Mouse (Mus musculus): ENCODE data around the gene Gm4924. TPM values are rescaled to one million over a fixed set of nuclear protein-coding genes. Genes with fewer than 3 reads are reported as not detected.

Gene Gm4924
- 1 to 10 TPM; 1.7 to 1.9 TPM for total RNA-seq (2021)
- long read RNA-seq, experiment 1, partial matches to known transcripts: 1 of 1 reads
- long read RNA-seq, experiment 1, other reads (novel, unspliced or antisense): 0 of 1 reads
- long read RNA-seq, experiment 2: 0 reads

DNA sequence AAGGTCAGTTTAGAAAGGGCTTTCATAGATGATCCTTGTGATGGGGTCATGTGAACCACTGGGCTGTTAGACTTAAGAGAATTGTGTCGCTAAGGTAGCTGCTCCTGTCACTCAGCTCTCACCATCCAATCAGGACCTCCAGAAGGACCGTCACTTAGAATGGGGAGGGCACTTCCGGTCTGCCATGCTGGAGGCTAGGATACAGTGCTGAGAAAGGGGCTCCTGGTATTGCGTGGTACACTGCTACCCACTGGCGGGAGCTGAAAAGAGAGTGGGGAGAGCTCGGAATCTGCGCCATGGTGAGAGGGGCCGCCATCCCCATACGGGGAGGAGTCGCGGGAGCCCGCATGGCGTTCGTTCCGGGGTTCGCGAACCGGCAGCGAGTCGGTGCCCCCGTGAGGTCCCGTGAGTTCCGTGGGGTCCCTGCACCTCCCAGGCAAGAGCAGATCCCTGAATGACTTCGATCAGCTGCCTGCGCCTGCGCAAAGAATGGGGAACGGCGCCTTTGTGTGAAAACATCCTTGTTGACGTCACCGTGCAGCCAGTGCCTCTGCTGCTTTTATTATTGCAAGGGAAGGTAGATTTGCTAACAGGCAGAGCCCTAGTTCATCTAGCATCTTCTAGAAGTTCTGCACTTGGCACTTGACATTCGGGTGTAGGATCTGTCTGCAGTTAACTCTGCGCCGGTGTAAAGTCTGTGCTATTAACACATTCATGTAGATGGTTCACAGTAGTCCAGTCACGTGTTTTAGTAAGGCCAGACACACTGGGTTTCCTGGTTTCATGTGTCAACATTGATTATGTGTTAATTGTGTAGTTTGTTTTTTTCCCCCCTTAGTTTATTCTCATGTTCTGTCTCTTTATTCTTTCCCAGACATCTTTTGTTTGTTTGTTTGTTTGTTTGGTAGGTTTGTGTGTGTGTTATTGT, at the start of gene Gm4924:
Gene Gm4924 (plus strand): TSS at position 173 of the 928 bp plus-strand sequence.
- peak; percentile 87 to 89 for DNase-seq

DNA sequence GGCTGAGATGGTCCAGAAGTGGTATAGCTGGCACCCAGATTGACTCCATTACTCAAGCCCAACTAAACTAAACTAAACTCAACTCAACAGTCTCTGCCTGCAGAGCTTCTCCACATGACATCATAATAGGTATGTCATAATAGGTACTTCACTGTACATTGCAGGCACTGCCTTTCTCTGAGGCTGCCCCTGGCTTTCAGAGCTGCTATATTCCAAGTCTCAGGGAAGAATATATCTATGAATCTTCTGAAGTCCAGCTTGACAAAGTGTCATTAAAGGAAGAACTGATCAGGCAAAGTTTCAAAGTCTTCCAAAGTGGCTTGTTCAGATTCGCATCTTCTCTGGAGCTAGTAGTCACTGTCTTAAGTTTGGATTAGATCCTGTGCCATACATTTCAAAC, 37.6 kb upstream of the Gm4924 start, which contains the start of gene 4932415D10Rik:
Gene 4932415D10Rik (minus strand): TSS at position 101 of the 400 bp plus-strand sequence.
- no peak for DNase-seq

DNA sequence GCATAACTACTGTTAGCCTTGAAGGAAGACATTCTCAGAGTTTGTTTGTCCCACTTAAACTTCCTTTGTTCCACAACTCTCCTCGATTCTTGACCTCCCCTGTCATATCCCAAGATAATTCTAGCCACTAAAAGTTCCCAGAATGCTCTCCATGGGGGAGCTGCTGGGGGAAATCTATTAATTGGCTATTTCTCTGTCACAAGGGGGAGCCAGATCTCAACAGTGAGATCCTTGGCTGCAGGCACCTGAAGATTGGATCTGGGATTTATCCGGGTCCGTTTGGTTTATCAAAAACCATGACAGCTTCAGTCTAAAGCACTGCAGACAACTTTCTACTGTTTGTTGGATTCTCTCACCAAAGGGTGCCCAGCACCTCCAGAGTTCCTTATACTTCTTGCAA, 33.9 kb upstream of the Gm4924 start:
- peak; percentile 1 to 3 for DNase-seq

DNA sequence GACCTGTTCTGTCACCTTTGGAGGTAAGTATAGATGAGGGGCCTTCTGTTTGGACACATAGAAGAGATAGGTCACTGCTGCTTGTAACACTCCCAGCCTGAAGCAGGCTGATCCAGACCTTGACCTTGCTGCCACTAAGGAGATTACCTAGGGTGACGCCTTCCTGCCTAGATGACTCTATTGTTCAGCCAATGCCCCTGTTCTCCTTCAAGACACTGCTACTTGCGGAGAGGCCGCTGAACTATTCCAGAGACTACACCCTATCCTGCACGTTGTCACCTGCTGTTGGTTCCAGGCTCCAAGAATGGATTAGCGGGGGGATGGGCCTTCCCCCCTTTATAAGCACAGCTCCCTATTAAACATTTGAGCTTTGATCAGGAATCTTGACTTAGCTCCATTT, 24.2 kb upstream of the Gm4924 start:
- no peak for DNase-seq

DNA sequence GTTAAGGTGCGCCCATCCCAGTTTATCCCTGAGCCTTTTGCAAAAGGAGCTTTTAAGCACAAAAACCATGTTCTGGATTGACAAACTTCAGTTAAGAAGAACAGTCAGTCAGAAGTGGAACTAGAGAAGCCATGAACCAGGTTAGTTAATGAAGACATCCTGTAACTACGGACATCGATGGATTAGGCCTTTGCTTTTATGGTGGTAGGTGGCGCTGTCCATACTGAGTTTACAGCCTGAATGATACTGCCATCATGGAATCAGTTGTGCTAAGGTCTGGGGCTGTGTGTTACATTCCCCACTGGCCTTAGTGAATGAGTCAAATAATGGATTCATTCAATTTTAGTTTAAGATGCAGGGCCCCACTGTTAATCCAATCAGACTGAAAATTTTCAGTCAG, 1.3 kb downstream of the Gm4924 start:
- DNase-seq: no peak

DNA sequence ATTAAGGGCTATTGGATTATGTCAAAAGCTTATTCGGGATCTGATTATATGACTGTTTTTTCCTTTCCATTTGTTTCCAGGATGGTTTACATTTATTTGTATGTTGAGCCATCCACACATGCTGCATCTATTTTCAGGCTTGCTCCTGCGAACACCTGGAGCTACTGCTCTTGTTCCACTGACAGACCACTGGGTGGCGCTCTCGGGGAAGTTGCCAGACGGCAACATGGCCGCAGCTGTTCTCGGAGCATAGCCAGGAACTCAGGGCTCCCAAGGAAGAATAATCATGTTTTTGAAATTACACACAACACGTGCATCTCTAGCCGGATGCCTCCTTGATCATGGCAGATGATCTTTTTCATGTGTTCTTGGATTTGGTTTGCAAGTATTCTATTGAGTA, 7.9 kb downstream of the Gm4924 start:
- DNase-seq: no peak

DNA sequence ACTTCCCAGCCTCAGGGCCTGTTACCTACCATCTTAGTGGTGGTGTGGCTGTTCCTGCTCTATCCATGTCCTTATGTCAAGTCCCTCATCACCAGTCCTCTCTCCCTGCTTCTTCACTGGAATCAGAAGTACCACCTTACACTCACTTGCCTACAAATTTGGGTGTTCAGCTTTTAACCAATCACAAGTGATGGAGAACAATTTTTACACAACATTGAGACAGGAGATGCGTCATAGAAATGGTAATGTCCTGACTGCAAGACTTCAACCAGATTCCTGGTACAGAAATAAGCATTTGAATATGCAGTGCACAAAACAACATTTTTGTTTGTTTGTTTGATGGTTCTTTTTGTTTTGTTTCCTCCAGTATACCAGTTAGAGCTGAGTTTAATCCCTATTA, 28.9 kb downstream of the Gm4924 start:
- no peak for DNase-seq

GRCm38 (mm10) chr10:82409511-82409910, 55.5 kb downstream of the Gm4924 start:
- DNase-seq: no peak

GRCm38 (mm10) chr10:82423631-82424030, 69.6 kb downstream of the Gm4924 start:
- DNase-seq: no peak

Other genes with a start within 250 kb of the Gm4924 start
- 1 to 10 TPM; 2.0 to 2.7 TPM for gene AU041133, start 226.2 kb upstream of the Gm4924 start, total RNA-seq (2021)
- gene Zfp938, start 113.0 kb upstream of the Gm4924 start, total RNA-seq (2021): 1 to 10 TPM; 5.2 to 6.5 TPM
- gene 4932415D10Rik, start 37.7 kb upstream of the Gm4924 start, total RNA-seq (2021): not detected
- not detected for gene Gm1553, start 138.4 kb downstream of the Gm4924 start, total RNA-seq (2021)

Data from heart, adult 18-20 months (tissue).